ENCODE assay signal across 19 mouse cellular contexts in genomic region chr11:87821502-87821901, GRCm38 (mm10). TPM values are rescaled to one million over a fixed set of nuclear protein-coding genes. Genes with fewer than 3 reads are reported as not detected.
"Had no signal": no experiment of that assay in that cellular context is flagged by ENCODE, and none has a peak within 500 bp of the region (broad histone marks: within the 10 kb centered on the region; RNA-seq: fewer than 3 reads in every experiment).

No protein-coding gene starts in this region.

- H3K27me3 ChIP-seq: midbrain, embryonic 15.5 days; neural tube, embryonic 12.5 days had no signal

- H3K4me3 ChIP-seq: limb, embryonic 15.5 days; liver, embryonic 12.5 days; midbrain, embryonic 15.5 days; neural tube, embryonic 12.5 days had no signal

- H3K27ac ChIP-seq: kidney, postnatal 0 days; limb, embryonic 15.5 days; liver, embryonic 12.5 days; midbrain, embryonic 15.5 days; neural tube, embryonic 12.5 days had no signal

- DNase-seq: kidney, adult 11 months; kidney, adult 9 months; kidney, postnatal 36 days; lung, embryonic 14.5 days; lung, postnatal 10 days; lung, postnatal 4 days; thymus, postnatal 14 days had no signal

RNA-seq across cellular contexts. Expression of gene Lpo, which starts 6.6 kb away (rescaled TPM):
- total RNA-seq: megakaryocyte, adult 5-6 weeks; monocyte, adult 5-6 weeks; neutrophil, adult 5-6 weeks had no signal
- polyA plus RNA-seq: limb, embryonic 11.5 days; liver, embryonic 12.5 days; liver, embryonic 16.5 days; lung, embryonic 14.5 days had no signal

RNA-seq across cellular contexts. Expression of gene Mpo, which starts 28.1 kb away (rescaled TPM):
- total RNA-seq: left cerebral cortex, postnatal 25 days; monocyte, adult 5-6 weeks; neutrophil, adult 5-6 weeks had no signal

RNA-seq across cellular contexts. Expression of gene Epx, which starts 53.8 kb away (rescaled TPM):
- total RNA-seq: monocyte, adult 5-6 weeks; neutrophil, adult 5-6 weeks had no signal
- polyA plus RNA-seq: lung, embryonic 14.5 days; midbrain, embryonic 11.5 days; neural tube, embryonic 12.5 days had no signal
